Mouse (Mus musculus) limb, embryonic 10.5 days (tissue): ENCODE results near the gene Ascl2. TPM values are rescaled to one million over a fixed set of nuclear protein-coding genes. Genes with fewer than 3 reads are reported as not detected.

Experiments
- DNase-seq: peaks from one replicate; pipeline ENCODE4 v3.0.0-alpha.2; 2017; ENCODE audit warnings: low spot score
- H3K27ac ChIP-seq: fragments of 300-500 bp; sonication (generic); 2 replicates; pipeline ENCODE4 v1.5.1; 2016; ENCODE audit warnings: mild to moderate bottlenecking
- H3K27me3 ChIP-seq: fragments of 300-500 bp; sonication (generic); 2 replicates; pipeline ENCODE4 v1.6.1; 2016; ENCODE audit warnings: low read depth, mild to moderate bottlenecking; ENCODE audit not compliant: poor library complexity, severe bottlenecking
- H3K36me3 ChIP-seq: fragments of 300-500 bp; sonication (generic); 2 replicates; pipeline ENCODE4 v1.6.1; 2016; ENCODE audit warnings: mild to moderate bottlenecking, moderate library complexity
- H3K4me1 ChIP-seq: fragments of 300-500 bp; sonication (generic); 2 replicates; pipeline ENCODE4 v1.6.1; 2016
- H3K4me3 ChIP-seq: fragments of 300-500 bp; sonication (generic); 2 replicates; pipeline ENCODE4 v1.5.1; 2016; ENCODE audit warnings: mild to moderate bottlenecking, moderate library complexity
- H3K9me3 ChIP-seq: fragments of 300-500 bp; sonication (generic); replicated peaks from 2 replicates; pipeline ENCODE4 v1.6.1; 2016; ENCODE audit warnings: mild to moderate bottlenecking
- WGBS: fragments of 180-500 bp; shearing (Covaris S2); methylation state at CpG from one replicate; pipeline ENCODE4 v1.1.7; 2016; 5-methylcytosine and 5-hydroxymethylcytosine counted together
- polyA plus RNA-seq: library from polyadenylated mRNA; unstranded; fragments of >200 nt; fragmentation: Nextera tagmentation; extraction: Ambion mirVana; gene quantifications from 2 replicates; pipeline ENCODE4 v1.2.1, GENCODE M21; 2016

Gene Ascl2
- polyA plus RNA-seq, 1 experiment from 2014 or later = 0.40 TPM

DNA sequence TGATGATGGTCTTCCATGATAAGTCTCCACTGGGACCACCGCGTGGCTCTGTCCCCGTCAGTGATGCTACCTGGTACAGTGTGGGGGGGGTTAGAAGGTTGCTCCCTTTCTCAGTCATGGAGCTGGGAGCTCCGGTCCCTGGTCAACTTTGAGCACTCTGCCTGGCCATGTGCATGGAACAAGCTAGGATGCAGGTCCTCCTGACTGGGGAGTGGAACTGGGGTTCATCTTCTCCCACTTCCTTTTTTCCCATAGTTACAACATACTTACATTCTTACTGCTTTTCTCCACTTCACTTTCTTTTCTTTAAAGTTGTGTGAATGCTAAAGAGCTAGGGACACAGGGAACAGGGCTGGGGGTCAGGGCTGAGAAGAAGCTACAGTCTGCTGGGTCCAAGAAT lies 16.1 kb upstream of the Ascl2 start:
- Histone ChIP-seq H3K27me3 (0 out of 2 replicates have a peak, but pooled peaks cover 7% of the 10 kb centered on the region), H3K4me1 (peaks cover 14% of the 10 kb centered on the region; the same call in 1 of the 2 replicates), H3K9me3 (no peaks in the 10 kb centered on the region), H3K27ac (no peak overlapping the region), H3K4me3 (no peak overlapping the region), H3K36me3 (no peaks in the 10 kb centered on the region)
- DNase-seq = no peak
- 97% methylated on average over 4 of the region's 4 CpGs for WGBS

DNA sequence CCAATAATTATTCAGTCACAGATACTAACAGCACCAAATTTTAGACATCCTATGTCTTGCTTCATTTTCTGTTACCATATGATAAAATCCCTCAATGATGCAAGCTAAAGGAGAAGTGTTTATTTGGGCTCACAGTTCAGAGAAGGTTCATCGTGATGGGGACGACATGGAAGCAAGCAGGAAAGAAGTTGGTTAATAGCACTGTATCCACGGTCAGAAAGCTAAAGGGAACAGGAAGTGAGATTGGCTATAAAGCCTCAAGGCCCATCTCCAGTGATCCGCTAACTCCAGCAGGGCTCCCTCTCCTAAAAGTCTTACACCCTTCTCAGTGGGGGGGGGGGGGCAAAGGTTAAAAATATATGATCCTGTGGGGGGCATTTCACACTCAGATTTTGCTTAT lies 12.8 kb upstream of the Ascl2 start:
- H3K4me3 ChIP-seq = no peak overlapping the region
- WGBS = 80% methylated on average over 4 of the region's 4 CpGs
- no peaks in the 10 kb centered on the region for H3K9me3 ChIP-seq

DNA sequence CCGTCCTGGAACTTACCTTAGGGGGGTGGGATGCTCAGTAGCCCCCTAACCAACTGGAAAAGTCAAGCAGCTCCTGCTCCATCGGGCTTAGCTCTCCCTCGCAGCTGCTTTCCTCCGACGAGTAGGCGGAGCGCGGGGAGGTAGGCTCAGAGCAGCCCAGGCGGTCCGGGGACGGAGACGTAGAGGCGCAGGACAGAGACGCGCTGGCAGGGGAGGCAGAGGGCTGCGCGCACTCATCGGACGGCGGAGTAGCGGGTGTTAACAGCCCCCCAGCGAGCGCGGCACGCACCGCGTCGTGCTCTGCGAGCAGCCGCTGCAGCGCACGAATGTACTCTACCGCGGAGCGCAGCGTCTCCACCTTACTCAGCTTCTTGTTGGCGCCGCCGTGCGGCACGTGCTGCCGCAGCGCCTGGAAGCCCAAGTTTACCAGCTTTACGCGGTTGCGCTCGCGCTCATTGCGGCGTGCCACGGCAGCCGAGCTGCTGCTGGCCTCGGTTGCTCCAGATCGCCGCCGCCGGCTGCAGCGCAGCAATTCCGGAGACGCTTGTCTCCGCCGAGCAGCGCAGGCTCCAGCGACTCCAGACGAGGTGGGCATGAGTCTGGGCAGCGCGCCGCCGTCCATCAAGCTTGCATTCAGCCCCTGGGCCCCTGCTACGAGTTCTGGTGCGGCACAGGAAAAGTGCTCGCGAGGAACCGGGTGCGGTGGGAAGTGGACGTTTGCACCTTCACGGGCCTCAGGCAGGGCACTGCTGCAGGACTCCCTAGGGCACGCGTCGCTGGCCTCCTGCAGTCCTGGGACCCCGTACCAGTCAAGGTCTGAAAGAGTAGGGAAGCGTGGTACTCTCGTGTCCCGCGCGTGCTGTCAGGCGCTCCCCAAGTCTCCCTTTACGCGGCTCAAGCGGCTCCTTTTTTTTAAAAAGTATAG lies 918 bp downstream of the Ascl2 start:
- Histone ChIP-seq H3K27ac (peak overlapping the region; percentile 66), H3K4me3 (peak overlapping the region; percentile 57)
- under 1% methylated on average over 90 of the region's 90 CpGs for WGBS

More for the DNA sequence above, 12.8 kb upstream of the Ascl2 start:
- H3K36me3 ChIP-seq = no peaks in the 10 kb centered on the region
- H3K4me1 ChIP-seq = peaks cover 8% of the 10 kb centered on the region; the same call in 1 of the 2 replicates
- H3K27ac ChIP-seq = no peak overlapping the region
- no peak for DNase-seq
- 0 out of 2 replicates have a peak, but pooled peaks cover 7% of the 10 kb centered on the region for H3K27me3 ChIP-seq

DNA sequence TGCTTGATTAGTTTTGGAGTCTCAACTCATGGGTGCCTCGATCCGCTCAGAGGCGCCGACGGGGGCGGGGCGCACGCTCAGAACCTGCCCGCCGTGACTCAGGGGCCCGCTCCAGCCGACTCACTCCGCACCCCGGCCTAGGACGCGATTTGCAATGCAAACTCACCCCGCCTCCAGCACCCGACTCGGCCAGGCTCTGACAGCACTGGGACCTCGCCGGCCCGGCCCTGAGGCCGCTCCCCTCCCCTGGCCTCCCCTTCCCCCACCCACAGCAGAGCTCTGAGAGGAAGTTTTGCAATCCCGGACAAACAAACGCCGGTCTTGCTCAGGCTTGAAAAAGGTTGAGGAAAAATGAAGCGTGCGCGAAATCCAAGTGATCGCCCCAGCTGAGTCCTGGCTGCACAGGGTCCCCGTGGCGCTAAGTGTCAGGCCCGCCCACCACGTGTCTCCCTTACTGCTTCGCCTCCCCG lies 1.6 kb downstream of the Ascl2 start:
- peaks cover 25% of the 10 kb centered on the region for H3K4me1 ChIP-seq
- DNase-seq = peak; percentile 61
- no peaks in the 10 kb centered on the region for H3K9me3 ChIP-seq
- under 1% methylated on average over 36 of the region's 36 CpGs for WGBS
- H3K27ac ChIP-seq = peak overlapping the region; percentile 66
- peaks cover 96% of the 10 kb centered on the region for H3K27me3 ChIP-seq
- peak overlapping the region; percentile 57 for H3K4me3 ChIP-seq
- H3K36me3 ChIP-seq = no peaks in the 10 kb centered on the region

More for the DNA sequence above, 918 bp downstream of the Ascl2 start:
- Histone ChIP-seq H3K4me1 (peaks cover 25% of the 10 kb centered on the region), H3K36me3 (no peaks in the 10 kb centered on the region), H3K9me3 (no peaks in the 10 kb centered on the region), H3K27me3 (peaks cover 91% of the 10 kb centered on the region)
- peak; percentile 76 for DNase-seq

DNA sequence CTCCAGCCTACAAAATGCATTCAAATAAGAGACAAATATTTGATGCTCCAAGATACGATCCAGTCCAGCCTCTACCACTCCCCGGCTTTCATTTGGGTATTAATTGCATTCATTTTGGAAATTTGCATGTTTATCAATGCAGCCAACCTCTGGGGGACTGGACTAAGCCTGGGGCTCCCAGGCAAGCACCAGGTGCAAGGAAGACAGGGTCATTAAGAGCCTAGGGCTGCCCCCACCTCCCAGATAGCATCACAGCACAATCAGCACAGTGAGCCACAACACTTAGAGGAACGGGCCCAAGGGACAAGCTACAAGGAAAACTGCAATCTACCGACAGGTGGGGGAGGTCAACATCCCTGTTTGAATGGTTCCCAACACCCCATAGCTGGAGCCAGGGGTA lies 9.3 kb downstream of the Ascl2 start:
- WGBS = 81% methylated on average over 4 of the region's 4 CpGs
- no peak for DNase-seq
- no peak overlapping the region for H3K27ac ChIP-seq
- H3K9me3 ChIP-seq = no peaks in the 10 kb centered on the region
- no peaks in the 10 kb centered on the region for H3K36me3 ChIP-seq
- H3K4me1 ChIP-seq = peaks cover 6% of the 10 kb centered on the region; the same call in 1 of the 2 replicates
- no peak overlapping the region for H3K4me3 ChIP-seq
- H3K27me3 ChIP-seq = peaks cover 28% of the 10 kb centered on the region

DNA sequence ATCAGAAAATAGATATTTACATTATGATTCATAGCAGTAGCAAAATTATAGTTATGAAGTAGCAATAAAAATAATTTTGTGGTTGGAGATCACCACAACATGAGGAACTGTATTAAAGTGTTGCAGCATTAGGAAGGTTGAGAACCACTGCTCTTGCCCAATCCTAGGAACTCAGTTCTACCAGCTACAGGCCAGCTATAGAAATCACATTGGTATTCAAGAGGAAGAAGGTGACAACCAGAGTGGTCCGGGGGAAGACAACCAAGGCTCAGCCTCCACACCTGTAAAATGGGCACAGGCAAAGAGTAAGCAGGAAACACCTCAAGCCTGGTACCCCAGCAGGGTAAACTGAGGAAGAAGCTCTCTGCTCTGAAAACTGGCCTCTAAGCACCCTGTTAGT lies 10.2 kb downstream of the Ascl2 start:
- no peak overlapping the region for H3K4me3 ChIP-seq
- WGBS = 97% methylated on average over 1 of the region's 1 CpGs
- peaks cover 19% of the 10 kb centered on the region; the same call in 1 of the 2 replicates for H3K27me3 ChIP-seq
- no peak for DNase-seq
- no peak overlapping the region for H3K27ac ChIP-seq
- no peaks in the 10 kb centered on the region for H3K36me3 ChIP-seq
- peaks cover 6% of the 10 kb centered on the region; the same call in 1 of the 2 replicates for H3K4me1 ChIP-seq
- H3K9me3 ChIP-seq = no peaks in the 10 kb centered on the region

DNA sequence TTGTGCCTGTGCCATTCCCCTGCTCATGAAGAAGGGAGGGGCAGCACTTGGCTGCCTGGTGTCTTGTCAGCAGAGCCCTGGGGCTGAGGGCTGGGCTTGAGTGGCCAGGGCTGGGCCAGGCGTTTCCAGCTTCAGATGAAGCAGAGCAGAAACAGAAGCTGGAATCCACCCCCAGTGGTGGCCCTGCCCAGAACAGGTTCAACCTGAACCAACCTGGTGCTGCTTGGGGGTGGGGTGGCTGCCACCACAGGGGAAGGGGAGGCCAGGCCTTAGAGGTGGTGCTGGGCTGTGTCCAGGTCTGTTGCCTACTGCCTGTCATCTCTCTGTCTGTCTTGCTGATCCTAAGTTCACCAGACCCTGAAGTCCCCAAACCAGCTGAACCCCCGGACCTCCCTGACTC lies 13.0 kb downstream of the Ascl2 start:
- peaks cover 3% of the 10 kb centered on the region; the same call in 1 of the 2 replicates for H3K4me1 ChIP-seq
- H3K9me3 ChIP-seq = no peaks in the 10 kb centered on the region
- H3K36me3 ChIP-seq = no peaks in the 10 kb centered on the region
- WGBS = 80% methylated on average over 2 of the region's 2 CpGs
- DNase-seq = no peak
- no peaks in the 10 kb centered on the region for H3K27me3 ChIP-seq
- H3K4me3 ChIP-seq = no peak overlapping the region
- H3K27ac ChIP-seq = no peak overlapping the region

DNA sequence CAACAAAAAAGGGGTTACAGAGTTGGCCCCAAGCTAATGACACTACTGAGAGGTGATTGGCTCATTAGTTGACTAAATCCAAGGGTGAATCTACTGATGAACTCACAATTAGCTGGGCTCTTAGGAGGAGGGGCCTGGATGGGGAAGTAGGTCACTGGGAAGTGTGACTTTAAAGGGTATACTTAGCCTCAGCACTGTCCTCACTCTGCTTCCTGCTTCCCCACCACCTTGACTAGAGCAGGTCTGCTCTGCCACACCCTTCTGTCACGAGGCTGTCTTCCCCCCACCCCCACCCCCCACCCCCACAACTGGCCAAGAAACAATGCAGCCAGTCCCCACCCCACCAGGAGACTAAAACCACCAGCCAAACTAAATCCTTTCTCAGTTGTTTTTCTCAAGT lies 19.5 kb downstream of the Ascl2 start:
- H3K27me3 ChIP-seq = peaks cover 7% of the 10 kb centered on the region; the same call in 1 of the 2 replicates
- DNase-seq = no peak
- H3K4me1 ChIP-seq = no peaks in the 10 kb centered on the region
- no peak overlapping the region for H3K4me3 ChIP-seq
- H3K36me3 ChIP-seq = no peaks in the 10 kb centered on the region
- WGBS = 0% methylated on average over 1 of the region's 1 CpGs
- no peak overlapping the region for H3K27ac ChIP-seq
- no peaks in the 10 kb centered on the region for H3K9me3 ChIP-seq

DNA sequence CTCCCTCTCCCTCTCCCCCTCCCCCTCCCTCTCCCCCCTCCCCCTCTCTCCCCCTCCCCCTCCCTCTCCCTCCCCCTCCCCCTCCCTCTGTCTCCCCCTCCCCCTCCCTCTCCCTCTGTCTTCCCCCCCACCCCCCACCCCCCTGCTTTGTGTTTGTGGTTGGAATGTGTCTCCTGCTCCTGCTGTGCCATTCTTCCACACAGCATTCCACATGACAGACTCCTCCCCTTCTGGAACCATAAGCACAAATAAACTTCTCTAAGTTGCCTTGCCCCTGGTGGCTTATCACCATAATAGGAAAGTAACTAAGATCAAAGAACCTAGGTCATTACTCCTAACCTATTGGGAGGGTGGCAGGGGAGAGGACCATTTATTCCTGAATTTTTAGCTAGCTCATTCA lies 31.4 kb downstream of the Ascl2 start:
- H3K4me3 ChIP-seq = no peak overlapping the region

DNA sequence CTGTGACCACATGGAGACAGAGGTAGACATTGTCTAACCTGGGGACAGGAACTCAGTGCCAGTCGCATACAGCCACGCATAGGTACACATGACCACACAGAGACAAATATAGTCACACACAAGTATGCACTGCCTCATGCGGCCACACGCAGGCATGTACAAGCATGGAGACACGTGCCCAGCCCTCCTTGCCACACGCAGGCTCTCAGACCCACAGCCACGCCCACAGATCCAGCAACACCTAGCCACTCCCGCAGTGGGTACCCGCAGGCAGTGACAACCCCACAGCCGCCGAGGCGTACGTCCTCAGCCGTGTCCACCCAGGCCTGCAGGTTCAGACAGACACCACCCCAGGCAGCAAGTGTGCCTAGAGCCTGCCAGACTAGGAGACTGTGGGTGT lies 33.4 kb downstream of the Ascl2 start:
- Histone ChIP-seq H3K4me1 (no peaks in the 10 kb centered on the region), H3K27me3 (0 out of 2 replicates have a peak, but pooled peaks cover 9% of the 10 kb centered on the region), H3K9me3 (no peaks in the 10 kb centered on the region), H3K36me3 (no peaks in the 10 kb centered on the region), H3K27ac (no peak overlapping the region), H3K4me3 (no peak overlapping the region)
- 88% methylated on average over 14 of the region's 14 CpGs for WGBS
- DNase-seq = no peak

More for the DNA sequence above, 31.4 kb downstream of the Ascl2 start:
- Histone ChIP-seq H3K36me3 (no peaks in the 10 kb centered on the region), H3K27ac (no peak overlapping the region), H3K9me3 (no peaks in the 10 kb centered on the region), H3K27me3 (0 out of 2 replicates have a peak, but pooled peaks cover 9% of the 10 kb centered on the region), H3K4me1 (no peaks in the 10 kb centered on the region)
- no peak for DNase-seq

DNA sequence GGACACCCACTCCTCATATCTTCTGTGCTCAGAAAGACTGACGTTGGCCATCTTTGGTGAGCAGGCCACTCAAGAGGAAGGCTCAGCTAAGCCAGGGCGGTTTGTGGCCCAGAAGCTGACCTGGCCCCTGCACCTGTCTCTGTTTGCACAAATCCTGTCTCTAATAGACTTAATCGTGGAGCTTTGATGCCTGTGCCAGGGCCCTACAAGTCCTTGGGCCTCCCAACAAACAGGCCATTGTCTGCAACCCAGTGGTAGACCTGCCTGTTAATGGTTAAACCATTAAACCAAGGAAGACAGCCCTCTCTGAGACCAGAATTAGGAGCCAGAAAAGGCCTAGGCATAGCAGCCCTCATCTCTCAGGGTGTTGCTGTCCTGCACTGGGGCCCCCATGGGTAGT lies 36.6 kb downstream of the Ascl2 start:
- 0 out of 2 replicates have a peak, but pooled peaks cover 9% of the 10 kb centered on the region for H3K27me3 ChIP-seq
- H3K4me1 ChIP-seq = no peaks in the 10 kb centered on the region
- no peaks in the 10 kb centered on the region for H3K9me3 ChIP-seq
- no peak for DNase-seq
- H3K4me3 ChIP-seq = no peak overlapping the region
- H3K27ac ChIP-seq = no peak overlapping the region
- no peaks in the 10 kb centered on the region for H3K36me3 ChIP-seq
- WGBS = 81% methylated on average over 3 of the region's 3 CpGs

DNA sequence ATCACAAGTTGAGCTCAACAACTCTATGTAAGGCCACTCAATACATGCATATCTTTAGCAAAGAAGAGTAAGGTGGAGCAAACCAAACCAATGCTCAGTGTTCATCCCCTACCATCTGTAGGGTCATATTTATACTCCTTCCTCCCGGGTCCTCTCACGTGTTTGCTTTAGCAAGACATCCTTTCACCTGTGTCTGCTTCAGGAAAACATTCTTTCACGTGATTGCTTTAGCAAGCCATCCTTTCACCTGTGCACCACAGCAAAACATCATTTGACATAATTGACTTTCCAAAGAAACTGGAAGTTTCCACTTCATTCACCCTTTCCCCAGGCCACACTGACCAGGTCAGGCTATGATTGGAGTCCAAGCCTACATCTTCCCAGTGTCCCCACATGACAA lies 38.0 kb downstream of the Ascl2 start, which contains the start of gene Th:
Th (minus strand) TSS at position 101 of the 400 bp plus-strand sequence.
- Histone ChIP-seq H3K27ac (no peak within 1 kb of the TSS), H3K27me3 (0 out of 2 replicates have a peak, but pooled peaks cover 3% of the 10 kb centered on the region), H3K4me1 (no peaks in the 10 kb centered on the region), H3K4me3 (no peak within 1 kb of the TSS), H3K9me3 (no peaks in the 10 kb centered on the region), H3K36me3 (no peaks in the 10 kb centered on the region)
- 88% methylated on average over 3 of the region's 3 CpGs for WGBS
- DNase-seq = no peak

DNA sequence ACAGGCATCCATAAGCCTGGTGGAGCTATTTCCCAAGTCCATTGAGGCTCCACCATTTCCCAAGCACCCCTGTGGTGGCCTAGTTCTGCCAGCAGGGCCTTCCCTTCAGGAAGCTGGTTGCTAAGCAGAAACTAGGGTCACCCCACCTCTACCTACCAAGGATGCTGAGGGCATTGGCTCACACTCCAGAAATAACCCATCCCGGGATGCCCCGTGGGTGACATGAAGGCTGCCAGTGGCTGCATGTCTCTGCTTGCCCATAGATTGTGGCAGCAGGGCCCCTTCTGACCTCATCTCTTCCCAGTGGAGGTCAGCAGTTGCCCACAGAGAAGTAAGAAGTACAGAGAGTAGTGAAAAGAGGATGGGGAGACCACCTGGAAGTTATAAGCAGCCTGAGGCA lies 39.5 kb downstream of the Ascl2 start:
- WGBS = 91% methylated on average over 2 of the region's 2 CpGs
- H3K4me1 ChIP-seq = no peaks in the 10 kb centered on the region
- no peak overlapping the region for H3K4me3 ChIP-seq
- no peaks in the 10 kb centered on the region for H3K36me3 ChIP-seq
- no peak overlapping the region for H3K27ac ChIP-seq
- no peaks in the 10 kb centered on the region for H3K27me3 ChIP-seq
- no peak for DNase-seq
- no peaks in the 10 kb centered on the region for H3K9me3 ChIP-seq
